Mouse (Mus musculus): ENCODE measurements around the gene Corin.

Gene Corin

GRCm38 (mm10) chr5:72503531-72504523 lies at the start of gene Corin:
Gene Corin, minus strand, starts transcription at chr5:72504473.
- DNase-seq, result no peak

GRCm38 (mm10) chr5:72551209-72551608 lies 46.9 kb upstream of the Corin start:
- DNase-seq, result no peak

- no peak for DNase-seq
These were observed 24.6 kb upstream of the Corin start for GRCm38 (mm10) chr5:72528896-72529295.

- no peak for DNase-seq
These were observed 9.5 kb upstream of the Corin start for GRCm38 (mm10) chr5:72513808-72514207.

- DNase-seq, result peak; percentile 29
These were observed 1.5 kb upstream of the Corin start for GRCm38 (mm10) chr5:72505740-72506139.

GRCm38 (mm10) chr5:72502778-72503177 lies 1.5 kb downstream of the Corin start:
- DNase-seq, result no peak

GRCm38 (mm10) chr5:72501763-72502162 lies 2.5 kb downstream of the Corin start:
- no peak for DNase-seq

- DNase-seq, result peak; percentile 67
These were observed 6.0 kb downstream of the Corin start for GRCm38 (mm10) chr5:72498271-72498670.

GRCm38 (mm10) chr5:72496756-72497155 lies 7.5 kb downstream of the Corin start:
- DNase-seq, result no peak

GRCm38 (mm10) chr5:72493906-72494305 lies 10.4 kb downstream of the Corin start:
- no peak for DNase-seq

GRCm38 (mm10) chr5:72491232-72491631 lies 13.0 kb downstream of the Corin start:
- DNase-seq, result no peak

GRCm38 (mm10) chr5:72480456-72480855 lies 23.8 kb downstream of the Corin start:
- DNase-seq, result no peak

GRCm38 (mm10) chr5:72472317-72473009 lies 31.8 kb downstream of the Corin start:
- DNase-seq, result no peak

GRCm38 (mm10) chr5:72471746-72472145 lies 32.5 kb downstream of the Corin start:
- DNase-seq, result no peak

- no peak for DNase-seq
These were observed 39.3 kb downstream of the Corin start for GRCm38 (mm10) chr5:72464932-72465331.

- no peak for DNase-seq
These were observed 44.7 kb downstream of the Corin start for GRCm38 (mm10) chr5:72459374-72460112.

- DNase-seq, result no peak
These were observed 50.6 kb downstream of the Corin start for GRCm38 (mm10) chr5:72453690-72454089.

- no peak for DNase-seq
These were observed 51.1 kb downstream of the Corin start for GRCm38 (mm10) chr5:72453176-72453575.

GRCm38 (mm10) chr5:72452750-72453149 lies 51.5 kb downstream of the Corin start:
- DNase-seq, result no peak

- no peak for DNase-seq
These were observed 55.4 kb downstream of the Corin start for GRCm38 (mm10) chr5:72448846-72449245.

- DNase-seq, result no peak
These were observed 58.2 kb downstream of the Corin start for GRCm38 (mm10) chr5:72446104-72446503.

- no peak for DNase-seq
These were observed 60.3 kb downstream of the Corin start for GRCm38 (mm10) chr5:72443946-72444345.

GRCm38 (mm10) chr5:72443007-72443406 lies 61.3 kb downstream of the Corin start:
- DNase-seq, result no peak

Measured in kidney, adult 9 months (tissue).